Mouse (Mus musculus) lung, postnatal 0 days (tissue): ENCODE measurements at regions not wholly inside any gene's neighbourhood (a gene's known extent, or its start where the extent isn't known, plus 50 kb on each side); places are given as distances from the start of the nearest gene placed in this dataset.

ENCODE experiments used
- CTCF ChIP-seq: IDR thresholded peaks from 2 replicates; pipeline ENCODE4 v1.5.1; 2016; ENCODE audit warnings: antibody characterized with exemption, mild to moderate bottlenecking
- EP300 ChIP-seq: IDR thresholded peaks from 2 replicates; pipeline ENCODE4 v1.6.1; 2016; ENCODE audit warnings: antibody characterized with exemption, mild to moderate bottlenecking, control low read depth

- TF ChIP-seq CTCF (no peak), EP300 (no peak)
These were observed 193.4 kb downstream of the Lyplal1 start for GRCm38 (mm10) chr1:185923723-185924122.
